Mouse (Mus musculus) kidney, postnatal 10 days (tissue): ENCODE measurements around the gene Fbxo6.

Experiments used
- DNase-seq: peaks from one replicate; pipeline ENCODE4 v3.0.0; 2021; ENCODE audit warnings: mixed read lengths

The Fbxo6 gene

GRCm38 (mm10) chr4:148159544-148160435 is 7.8 kb upstream of the Fbxo6 start:
- peak; percentile 96 for DNase-seq

GRCm38 (mm10) chr4:148158436-148159348 is 6.8 kb upstream of the Fbxo6 start:
- DNase-seq: no peak

GRCm38 (mm10) chr4:148154982-148155381 is 3.0 kb upstream of the Fbxo6 start:
- DNase-seq: peak; percentile 68

GRCm38 (mm10) chr4:148154006-148154405 is 2.1 kb upstream of the Fbxo6 start:
- DNase-seq: no peak

- no peak for DNase-seq
These were observed 607 bp upstream of the Fbxo6 start for GRCm38 (mm10) chr4:148152547-148152946.

- DNase-seq: no peak
These were observed 1.0 kb downstream of the Fbxo6 start for GRCm38 (mm10) chr4:148150953-148151266.

GRCm38 (mm10) chr4:148150242-148150641 is 1.7 kb downstream of the Fbxo6 start:
- DNase-seq: no peak

GRCm38 (mm10) chr4:148149540-148149939 is 2.4 kb downstream of the Fbxo6 start:
- DNase-seq: no peak

- DNase-seq: no peak
These were observed 4.2 kb downstream of the Fbxo6 start for GRCm38 (mm10) chr4:148147714-148148113.

- DNase-seq: no peak
These were observed 8.2 kb downstream of the Fbxo6 start for GRCm38 (mm10) chr4:148143721-148144120.

- DNase-seq: peak; percentile 95
These were observed 11.6 kb downstream of the Fbxo6 start for GRCm38 (mm10) chr4:148140098-148141011.

GRCm38 (mm10) chr4:148139767-148140097 is 12.2 kb downstream of the Fbxo6 start:
- no peak for DNase-seq

- DNase-seq: no peak
These were observed 14.4 kb downstream of the Fbxo6 start for GRCm38 (mm10) chr4:148137503-148137902.

GRCm38 (mm10) chr4:148134988-148135387 is 17.0 kb downstream of the Fbxo6 start:
- DNase-seq: no peak

- DNase-seq: peak; percentile 46
These were observed 20.4 kb downstream of the Fbxo6 start for GRCm38 (mm10) chr4:148131497-148132081.

- DNase-seq: peak; percentile 78
These were observed 21.2 kb downstream of the Fbxo6 start, which contains the start of gene Draxin for GRCm38 (mm10) chr4:148130561-148131413. Gene Draxin, minus strand, starts transcription at chr4:148130698.

GRCm38 (mm10) chr4:148130133-148130532 is 21.8 kb downstream of the Fbxo6 start, which contains the start of gene Mad2l2:
Gene Mad2l2, plus strand, starts transcription at chr4:148130384.
- DNase-seq: no peak

GRCm38 (mm10) chr4:148128672-148129071 is 23.3 kb downstream of the Fbxo6 start:
- no peak for DNase-seq

GRCm38 (mm10) chr4:148128241-148128640 is 23.7 kb downstream of the Fbxo6 start:
- DNase-seq: no peak

GRCm38 (mm10) chr4:148122694-148123066 is 29.3 kb downstream of the Fbxo6 start:
- DNase-seq: no peak
